Mouse (Mus musculus): ENCODE data around the gene Morn1.

Morn1 gene

GRCm38 (mm10) chr4:155135909-155136585 is 49.7 kb downstream of the Morn1 start:
- ChIA-PET CTCF (no interaction called here), POLR2A (interaction anchor here in 3 of 4 experiments (0.8 to 3.1 kb wide), 12 partner anchors 8 to 87 kb away, joined by 3 to 13 read pairs (median 4); no protein-coding TSS in a partner anchor)

GRCm38 (mm10) chr4:155137891-155138290 is 51.5 kb downstream of the Morn1 start:
- ChIA-PET POLR2A (interaction anchor here (0.5 to 3.1 kb wide), 12 partner anchors 10 to 464 kb away, joined by 3 to 13 read pairs (median 3); no protein-coding TSS in a partner anchor), CTCF (interaction anchor here in 2 of 4 experiments (1.2 to 1.3 kb wide), 2 partner anchors 43 to 112 kb away, joined by 4 to 5 read pairs; partner anchors contain the start of gene Faap20 (in 1 of the 2))

- ChIA-PET POLR2A (interaction anchor here in 3 of 4 experiments (0.6 to 3.1 kb wide), 8 partner anchors 12 to 97 kb away, joined by 3 to 13 read pairs (median 3); no protein-coding TSS in a partner anchor), CTCF (no interaction called here)
Measured at GRCm38 (mm10) chr4:155138451-155138850, 52.1 kb downstream of the Morn1 start.

GRCm38 (mm10) chr4:155139281-155140045 is 53.1 kb downstream of the Morn1 start:
- CTCF ChIA-PET: interaction anchor here in 1 of 4 experiments (1.2 kb wide), 1 partner anchor 15 kb away, joined by 3 read pairs; no protein-coding TSS in a partner anchor
- POLR2A ChIA-PET: interaction anchor here in 2 of 4 experiments (0.6 to 2.6 kb wide), 6 partner anchors 11 to 79 kb away, joined by 3 to 7 read pairs (median 3); no protein-coding TSS in a partner anchor

- CTCF ChIA-PET: interaction anchor here in 1 of 4 experiments (1.2 kb wide), 1 partner anchor 15 kb away, joined by 3 read pairs; no protein-coding TSS in a partner anchor
- POLR2A ChIA-PET: interaction anchor here in 2 of 4 experiments (0.6 to 1.4 kb wide), 5 partner anchors 17 to 78 kb away, joined by 3 to 4 read pairs (median 3); no protein-coding TSS in a partner anchor
Measured at GRCm38 (mm10) chr4:155140150-155140549, 53.8 kb downstream of the Morn1 start.

- ChIA-PET POLR2A (interaction anchor here in 2 of 4 experiments (1.0 to 1.4 kb wide), 3 partner anchors 17 to 78 kb away, joined by 3 to 4 read pairs (median 3); no protein-coding TSS in a partner anchor), CTCF (interaction anchor here in 1 of 4 experiments (1.2 kb wide), 1 partner anchor 16 kb away, joined by 3 read pairs; no protein-coding TSS in a partner anchor)
Measured at GRCm38 (mm10) chr4:155140795-155141265, 54.5 kb downstream of the Morn1 start.

GRCm38 (mm10) chr4:155142836-155143235 is 56.5 kb downstream of the Morn1 start:
- CTCF ChIA-PET: interaction anchor here in 1 of 4 experiments (1.0 kb wide), 1 partner anchor 106 kb away, joined by 3 read pairs; the partner anchor contains the start of gene Faap20
- POLR2A ChIA-PET: interaction anchor here in 1 of 4 experiments (1.2 to 2.0 kb wide), 3 partner anchors 9 to 16 kb away, joined by 4 to 7 read pairs (median 4); no protein-coding TSS in a partner anchor

- ChIA-PET CTCF (interaction anchor here in 2 of 4 experiments (0.6 to 1.3 kb wide), 2 partner anchors 125 to 266 kb away, joined by 3 to 10 read pairs; no protein-coding TSS in a partner anchor), POLR2A (interaction anchor here in 3 of 4 experiments (0.9 to 2.8 kb wide), 14 partner anchors 8 to 57 kb away, joined by 3 to 12 read pairs (median 4); partner anchors contain the start of genes Morn1 (in 1 of the 3) and Rer1 (in 1 of the 3))
Measured at GRCm38 (mm10) chr4:155143411-155143810, 57.0 kb downstream of the Morn1 start.

- CTCF ChIA-PET: interaction anchor here (0.6 to 1.3 kb wide), 7 partner anchors 12 to 266 kb away, joined by 3 to 10 read pairs (median 3); no protein-coding TSS in a partner anchor
- POLR2A ChIA-PET: interaction anchor here in 3 of 4 experiments (0.6 to 2.8 kb wide), 20 partner anchors 8 to 90 kb away, joined by 3 to 12 read pairs (median 4); partner anchors contain the start of genes Morn1 (in 1 of the 3) and Rer1 (in 1 of the 3)
Measured at GRCm38 (mm10) chr4:155143871-155144502, 57.6 kb downstream of the Morn1 start.

- CTCF ChIA-PET: interaction anchor here (0.6 to 1.3 kb wide), 6 partner anchors 13 to 124 kb away, joined by 3 to 10 read pairs (median 3); no protein-coding TSS in a partner anchor
Measured at GRCm38 (mm10) chr4:155144548-155145180, 58.3 kb downstream of the Morn1 start.

GRCm38 (mm10) chr4:155146107-155146823 is 59.9 kb downstream of the Morn1 start:
- ChIA-PET POLR2A (interaction anchor here in 2 of 4 experiments (0.6 to 2.8 kb wide), 8 partner anchors 10 to 97 kb away, joined by 3 to 12 read pairs (median 4); no protein-coding TSS in a partner anchor), CTCF (interaction anchor here in 2 of 4 experiments (0.6 to 0.9 kb wide), 3 partner anchors 26 to 269 kb away, joined by 3 to 11 read pairs (median 3); partner anchors contain the start of gene Faap20 (in 1 of the 2))

More at GRCm38 (mm10) chr4:155144548-155145180, 58.3 kb downstream of the Morn1 start:
- POLR2A ChIA-PET: interaction anchor here in 2 of 4 experiments (0.6 to 2.8 kb wide), 19 partner anchors 8 to 307 kb away, joined by 3 to 12 read pairs (median 4); no protein-coding TSS in a partner anchor

- ChIA-PET POLR2A (interaction anchor here in 2 of 4 experiments (0.6 to 2.1 kb wide), 9 partner anchors 9 to 75 kb away, joined by 3 to 6 read pairs (median 4); partner anchors contain the start of gene Ski (in 1 of the 2)), CTCF (no interaction called here)
Measured at GRCm38 (mm10) chr4:155148453-155148852, 62.1 kb downstream of the Morn1 start.

GRCm38 (mm10) chr4:155148910-155149698 is 62.7 kb downstream of the Morn1 start:
- POLR2A ChIA-PET: interaction anchor here in 2 of 4 experiments (0.6 to 4.9 kb wide), 13 partner anchors 8 to 74 kb away, joined by 3 to 36 read pairs (median 4); partner anchors contain the start of gene Ski (in 1 of the 2)
- CTCF ChIA-PET: interaction anchor here in 1 of 4 experiments (1.0 kb wide), 1 partner anchor 100 kb away, joined by 3 read pairs; the partner anchor contains the start of gene Faap20

GRCm38 (mm10) chr4:155149941-155150275 is 63.5 kb downstream of the Morn1 start:
- CTCF ChIA-PET: interaction anchor here in 2 of 4 experiments (1.0 to 1.2 kb wide), 2 partner anchors 20 to 99 kb away, joined by 3 to 4 read pairs (median 3); partner anchors contain the start of gene Faap20 (in 2 of the 2)
- POLR2A ChIA-PET: interaction anchor here in 3 of 4 experiments (1.0 to 4.9 kb wide), 17 partner anchors 11 to 91 kb away, joined by 3 to 36 read pairs (median 5); partner anchors contain the start of genes Morn1 (in 2 of the 3), Rer1 (in 1 of the 3) and Ski (in 1 of the 3)
